Mouse (Mus musculus): ENCODE data around the gene 2210407C18Rik. TPM values are rescaled to one million over a fixed set of nuclear protein-coding genes. Genes with fewer than 3 reads are reported as not detected.

Gene 2210407C18Rik
- not detected for polyA plus RNA-seq (2017; shearing (Covaris generic))

- ATAC-seq, result no peak
These were observed at the start of gene 2210407C18Rik for GRCm38 (mm10) chr11:58615975-58616374. Gene 2210407C18Rik, minus strand, starts transcription at chr11:58616075.

- ATAC-seq, result no peak
These were observed 42.7 kb upstream of the 2210407C18Rik start, which contains the start of gene Olfr322 for GRCm38 (mm10) chr11:58658596-58658995. Gene Olfr322, plus strand, starts transcription at chr11:58658782.

GRCm38 (mm10) chr11:58655151-58655550 lies 39.3 kb upstream of the 2210407C18Rik start:
- no peak for ATAC-seq

- ATAC-seq, result peak; percentile 35
These were observed 27.5 kb upstream of the 2210407C18Rik start for GRCm38 (mm10) chr11:58643350-58643749.

- no peak for ATAC-seq
These were observed 25.9 kb upstream of the 2210407C18Rik start for GRCm38 (mm10) chr11:58641638-58642358.

- ATAC-seq, result no peak
These were observed 25.2 kb upstream of the 2210407C18Rik start for GRCm38 (mm10) chr11:58641057-58641456.

- ATAC-seq, result no peak
These were observed 24.5 kb upstream of the 2210407C18Rik start, which contains the start of gene Trim58 for GRCm38 (mm10) chr11:58640272-58640867. Gene Trim58, plus strand, starts transcription at chr11:58640465.

GRCm38 (mm10) chr11:58638176-58638701 lies 22.4 kb upstream of the 2210407C18Rik start:
- ATAC-seq, result no peak

- peak; percentile 46 for ATAC-seq
These were observed 20.6 kb upstream of the 2210407C18Rik start for GRCm38 (mm10) chr11:58636376-58636977.

GRCm38 (mm10) chr11:58634878-58635277 lies 19.0 kb upstream of the 2210407C18Rik start:
- ATAC-seq, result no peak

- ATAC-seq, result no peak
These were observed 14.5 kb upstream of the 2210407C18Rik start, which contains the start of gene Olfr323 for GRCm38 (mm10) chr11:58630401-58630800. Gene Olfr323, minus strand, starts transcription at chr11:58630501.

- ATAC-seq, result no peak
These were observed 10.3 kb upstream of the 2210407C18Rik start for GRCm38 (mm10) chr11:58626146-58626545.

- no peak for ATAC-seq
These were observed 2.9 kb upstream of the 2210407C18Rik start for GRCm38 (mm10) chr11:58618793-58619192.

GRCm38 (mm10) chr11:58618369-58618768 lies 2.5 kb upstream of the 2210407C18Rik start:
- no peak for ATAC-seq

- no peak for ATAC-seq
These were observed 1.3 kb downstream of the 2210407C18Rik start for GRCm38 (mm10) chr11:58614526-58614925.

GRCm38 (mm10) chr11:58613359-58613758 lies 2.5 kb downstream of the 2210407C18Rik start:
- ATAC-seq, result no peak

GRCm38 (mm10) chr11:58607030-58607429 lies 8.8 kb downstream of the 2210407C18Rik start:
- ATAC-seq, result no peak

- no peak for ATAC-seq
These were observed 9.5 kb downstream of the 2210407C18Rik start for GRCm38 (mm10) chr11:58606177-58606919.

GRCm38 (mm10) chr11:58605228-58605627 lies 10.6 kb downstream of the 2210407C18Rik start:
- ATAC-seq, result no peak

GRCm38 (mm10) chr11:58604688-58605087 lies 11.2 kb downstream of the 2210407C18Rik start:
- no peak for ATAC-seq

GRCm38 (mm10) chr11:58602800-58603560 lies 12.9 kb downstream of the 2210407C18Rik start:
- no peak for ATAC-seq

- ATAC-seq, result no peak
These were observed 13.8 kb downstream of the 2210407C18Rik start for GRCm38 (mm10) chr11:58602062-58602461.
